Mouse (Mus musculus) gastrocnemius, postnatal 25 days (tissue): ENCODE results near the gene Amdhd1. TPM values are rescaled to one million over a fixed set of nuclear protein-coding genes. Genes with fewer than 3 reads are reported as not detected.

Experiments used
- total RNA-seq, 2 experiments: library from RNA; stranded (reverse); gene quantifications; 1 replicate in 1 of 2; 2 replicates in 1 of 2; pipeline ENCODE4 v1.2.3; 2021

The Amdhd1 gene
- total RNA-seq, 2 experiments from 2014 or later: not detected

Other genes with a start within 250 kb of the Amdhd1 start
- gene Elk3, start 228.9 kb downstream of the Amdhd1 start, total RNA-seq: 10 to 100 TPM; 13.5 to 16.6 TPM
- gene Lta4h, start 86.6 kb downstream of the Amdhd1 start, total RNA-seq: 10 to 100 TPM; 18.3 to 26.9 TPM
- gene Hal, start 51.3 kb downstream of the Amdhd1 start, total RNA-seq: under 1 TPM; 0.21 to 0.33 TPM
- gene Ccdc38, start 599 bp upstream of the Amdhd1 start, total RNA-seq: not detected
- gene Snrpf, start 49.7 kb upstream of the Amdhd1 start, total RNA-seq: 1 to 10 TPM; 8.0 to 8.7 TPM
- gene Ntn4, start 100.6 kb upstream of the Amdhd1 start, total RNA-seq: 1 to 10 TPM; 8.1 to 8.9 TPM